In the genomic region with DNA sequence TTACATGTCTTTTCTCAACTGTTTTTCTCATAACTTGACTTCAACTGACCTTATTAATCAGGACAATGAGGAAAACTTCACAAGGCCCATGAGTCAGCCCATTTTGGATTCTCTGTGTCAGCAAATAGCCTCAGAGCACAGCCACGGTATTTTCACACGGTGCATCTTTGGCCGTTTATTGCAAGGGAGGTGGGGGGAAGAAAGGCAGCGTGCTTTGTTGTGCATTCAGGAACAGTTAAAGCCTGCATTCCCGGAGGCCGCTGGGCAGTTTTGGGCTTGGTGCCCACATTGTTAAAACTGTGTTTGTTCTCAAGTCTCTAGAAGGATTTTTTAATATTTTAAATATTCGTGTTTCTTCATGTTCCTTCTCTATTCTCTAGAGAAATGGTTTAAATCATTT, we compare ENCODE assay signal across 28 mouse cellular contexts. TPM values are rescaled to one million over a fixed set of nuclear protein-coding genes. Genes with fewer than 3 reads are reported as not detected.
DNase-seq lines count a peak whose midpoint lies in the region; ATAC-seq lines count a peak whose summit lies in the region.
"Had no signal": no experiment of that assay in that cellular context is flagged by ENCODE, and none has a peak within 500 bp of the region (broad histone marks: within the 10 kb centered on the region; RNA-seq: fewer than 3 reads in every experiment).

No protein-coding gene starts in this region.

- intact Hi-C loops in gastrocnemius, postnatal 36 days (cut with DNase I) = no loop called here

- H3K4me3 ChIP-seq in midbrain, embryonic 12.5 days = no peak overlapping the region
- no peak overlapping the region for H3K4me3 ChIP-seq in midbrain, embryonic 10.5 days
- no peak overlapping the region for H3K4me3 ChIP-seq in embryonic facial prominence, embryonic 13.5 days
- H3K4me3 ChIP-seq: forebrain, embryonic 15.5 days; hindbrain, embryonic 13.5 days; layer of hippocampus, adult 2 months; limb, embryonic 15.5 days; myocyte had no signal

- DNase-seq in gastrocnemius, postnatal 10 days = peak; percentile 20
- no peak for DNase-seq in gastrocnemius, postnatal 36 days
- DNase-seq in midbrain, embryonic 10.5 days (ENCODE audit: low spot score) = no peak
- DNase-seq in NIH3T3 (ENCODE audit: low read depth) = peak; percentile 14
- DNase-seq in ovary, postnatal 36 days (ENCODE audit: low spot score) = no peak
- DNase-seq: adrenal gland, adult 8-10 months; cerebellum, adult 18-20 months; cerebellum, postnatal 36 days; thymus, postnatal 14 days had no signal

- H3K27me3 ChIP-seq in midbrain, embryonic 12.5 days = no peaks in the 10 kb centered on the region
- H3K27me3 ChIP-seq in midbrain, embryonic 10.5 days (ENCODE audit: low read depth, poor library complexity, severe bottlenecking) = no peaks in the 10 kb centered on the region
- no peaks in the 10 kb centered on the region for H3K27me3 ChIP-seq in embryonic facial prominence, embryonic 13.5 days
- H3K27me3 ChIP-seq: forebrain, embryonic 15.5 days; hindbrain, embryonic 13.5 days; limb, embryonic 15.5 days had no signal

- no peak overlapping the region for H3K9ac ChIP-seq in midbrain, embryonic 12.5 days (replicated peaks)
- H3K9ac ChIP-seq in embryonic facial prominence, embryonic 13.5 days = no peak overlapping the region
- H3K9ac ChIP-seq: forebrain, embryonic 15.5 days; hindbrain, embryonic 13.5 days; limb, embryonic 15.5 days had no signal

- ATAC-seq in midbrain, embryonic 12.5 days (ENCODE audit: low FRiP score, low read depth) = peak; percentile 27; the same call in 1 of the 2 replicates
- no peak for ATAC-seq in embryonic facial prominence, embryonic 13.5 days (ENCODE audit: insufficient number of reproducible peaks, insufficient read depth, low FRiP score, low TSS enrichment, low read depth)
- ATAC-seq: CD4-positive, CD25-positive, alpha-beta regulatory T cell, adult 4 months; forebrain, embryonic 15.5 days; intestine, postnatal 0 days had no signal

- H3K4me1 ChIP-seq in midbrain, embryonic 12.5 days = no peaks in the 10 kb centered on the region
- peaks cover 3% of the 10 kb centered on the region; the same call in 1 of the 2 replicates for H3K4me1 ChIP-seq in midbrain, embryonic 10.5 days
- H3K4me1 ChIP-seq in embryonic facial prominence, embryonic 13.5 days = peaks cover 34% of the 10 kb centered on the region
- H3K4me1 ChIP-seq: forebrain, embryonic 15.5 days; hindbrain, embryonic 13.5 days had no signal

- no peak overlapping the region for H3K4me2 ChIP-seq in midbrain, embryonic 12.5 days (replicated peaks)
- H3K4me2 ChIP-seq in embryonic facial prominence, embryonic 13.5 days = no peak overlapping the region
- H3K4me2 ChIP-seq: forebrain, embryonic 15.5 days; hindbrain, embryonic 13.5 days; limb, embryonic 15.5 days had no signal

- H3K9me3 ChIP-seq in midbrain, embryonic 12.5 days = no peaks in the 10 kb centered on the region
- no peaks in the 10 kb centered on the region for H3K9me3 ChIP-seq in midbrain, embryonic 10.5 days (replicated peaks)
- H3K9me3 ChIP-seq in embryonic facial prominence, embryonic 13.5 days = no peaks in the 10 kb centered on the region
- H3K9me3 ChIP-seq: forebrain, embryonic 15.5 days; hindbrain, embryonic 13.5 days; limb, embryonic 15.5 days had no signal

- no peaks in the 10 kb centered on the region for H3K36me3 ChIP-seq in midbrain, embryonic 12.5 days
- no peaks in the 10 kb centered on the region for H3K36me3 ChIP-seq in midbrain, embryonic 10.5 days
- H3K36me3 ChIP-seq in embryonic facial prominence, embryonic 13.5 days = no peaks in the 10 kb centered on the region
- H3K36me3 ChIP-seq: forebrain, embryonic 15.5 days; G1E; hindbrain, embryonic 13.5 days; limb, embryonic 15.5 days had no signal

- H3K27ac ChIP-seq in midbrain, embryonic 12.5 days (replicated peaks) = no peak overlapping the region
- H3K27ac ChIP-seq in midbrain, embryonic 10.5 days (replicated peaks) = no peak overlapping the region
- peak overlapping the region; percentile 71 for H3K27ac ChIP-seq in embryonic facial prominence, embryonic 13.5 days
- H3K27ac ChIP-seq: forebrain, embryonic 15.5 days; hindbrain, embryonic 13.5 days; kidney, postnatal 0 days; layer of hippocampus, adult 2 months; limb, embryonic 15.5 days had no signal

- 49% methylated on average over 7 of the region's 7 CpGs for WGBS in midbrain, embryonic 12.5 days
- WGBS in midbrain, embryonic 10.5 days = 67% methylated on average over 7 of the region's 7 CpGs
- WGBS in embryonic facial prominence, embryonic 13.5 days = 19% methylated on average over 7 of the region's 7 CpGs

RNA-seq across cellular contexts. Expression of a gene that starts 24.0 kb away (rescaled TPM):
- total RNA-seq in gastrocnemius, postnatal 10 days (2021) = 1 to 10 TPM; 3.9 to 8.4 TPM
- 1 to 10 TPM; 1.1 to 1.5 TPM for total RNA-seq in gastrocnemius, postnatal 36 days (2021)
- polyA plus RNA-seq in midbrain, embryonic 12.5 days (2016; fragmentation: Nextera tagmentation; extraction: Ambion mirVana) = 11.0 and 12.3 TPM in 2 replicates
- polyA plus RNA-seq in midbrain, embryonic 10.5 days (2016; fragmentation: Nextera tagmentation; extraction: Ambion mirVana) = 7.6 and 8.5 TPM in 2 replicates
- polyA plus RNA-seq in embryonic facial prominence, embryonic 13.5 days (2015; fragmentation: Nextera tagmentation; extraction: Ambion mirVana) = 56.1 and 63.1 TPM in 2 replicates
- total RNA-seq: G1E; megakaryocyte-erythroid progenitor cell, adult 5-6 weeks had no signal
- polyA plus RNA-seq: CD4-positive, CD25-positive, alpha-beta regulatory T cell, adult 4 months; G1E had no signal

RNA-seq across cellular contexts. Expression of a gene that starts 53.2 kb away (rescaled TPM):
- total RNA-seq in gastrocnemius, postnatal 10 days (2021) = not detected
- not detected for total RNA-seq in gastrocnemius, postnatal 36 days (2021)
- 1.4 and 4.3 TPM in 2 replicates for polyA plus RNA-seq in midbrain, embryonic 12.5 days (2016; fragmentation: Nextera tagmentation; extraction: Ambion mirVana)
- polyA plus RNA-seq in midbrain, embryonic 10.5 days (2016; fragmentation: Nextera tagmentation; extraction: Ambion mirVana) = 4.3 and 5.5 TPM in 2 replicates
- not detected in 2 replicates for polyA plus RNA-seq in embryonic facial prominence, embryonic 13.5 days (2015; fragmentation: Nextera tagmentation; extraction: Ambion mirVana)
- total RNA-seq: adrenal gland, adult 8-10 months; gastrocnemius, adult 18-20 months; heart, adult 8-10 months; layer of hippocampus, adult 2 months; left cerebral cortex, adult 8-10 months; megakaryocyte-erythroid progenitor cell, adult 5-6 weeks had no signal
- polyA plus RNA-seq: CD4-positive, CD25-positive, alpha-beta regulatory T cell, adult 4 months; forebrain, embryonic 15.5 days; G1E; heart, embryonic 16.5 days; intestine, postnatal 0 days; kidney, postnatal 0 days; limb, embryonic 15.5 days; liver, embryonic 16.5 days; myocyte; spleen, adult 2 months; stomach, embryonic 16.5 days had no signal

Comparison
In these comparisons a context has a peak if more than half of its experiments do, and no peak if none do; other contexts are left out.
1. DNase-seq: peak in gastrocnemius, postnatal 10 days (single experiment) and NIH3T3 (single experiment); none in gastrocnemius, postnatal 36 days (0 of 2), midbrain, embryonic 10.5 days (single experiment) and ovary, postnatal 36 days (single experiment).